Mouse (Mus musculus) left cerebral cortex, adult 8-10 months (tissue): Measurements from ENCODE around the gene Gm21304. TPM values are rescaled to one million over a fixed set of nuclear protein-coding genes. Genes with fewer than 3 reads are reported as not detected.
"Not testable (repeated sequence)": the region's sequence is repeated elsewhere in the genome, so short reads cannot be mapped to it uniquely, and the experiment has no call there.

ENCODE experiments used
- DNase-seq, 2 experiments: peaks; one replicate each; pipeline ENCODE4 v3.0.0; 2022; ENCODE audit warnings: low spot score in 2 of 2
- total RNA-seq, 4 experiments: library from RNA; stranded (reverse); gene quantifications; 2 replicates each; pipeline ENCODE4 v1.2.4; 2022

Gm21304 gene
- total RNA-seq: not detected

DNA sequence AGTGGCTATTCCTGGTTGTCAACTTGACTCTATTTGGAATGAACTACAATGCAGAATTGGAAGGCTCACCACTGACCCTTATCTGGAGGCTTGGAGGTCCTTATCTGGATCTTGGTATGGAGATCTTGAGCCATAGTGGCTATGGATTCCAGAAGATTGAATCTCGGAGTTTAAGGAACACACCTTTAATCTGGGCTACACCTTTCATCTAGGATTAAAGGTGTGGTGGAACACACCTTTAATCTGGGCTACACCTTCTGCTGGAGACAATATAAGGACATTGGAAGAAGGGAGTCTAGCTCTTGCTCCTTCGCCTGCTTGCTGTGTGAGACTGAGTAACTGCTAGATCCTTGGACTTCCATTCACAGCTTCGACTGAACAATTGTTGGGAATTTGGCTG is at the start of gene Gm21304:
Gm21304 (plus strand) TSS at position 301 of the 400 bp plus-strand sequence.
- DNase-seq: not testable (repeated sequence)

DNA sequence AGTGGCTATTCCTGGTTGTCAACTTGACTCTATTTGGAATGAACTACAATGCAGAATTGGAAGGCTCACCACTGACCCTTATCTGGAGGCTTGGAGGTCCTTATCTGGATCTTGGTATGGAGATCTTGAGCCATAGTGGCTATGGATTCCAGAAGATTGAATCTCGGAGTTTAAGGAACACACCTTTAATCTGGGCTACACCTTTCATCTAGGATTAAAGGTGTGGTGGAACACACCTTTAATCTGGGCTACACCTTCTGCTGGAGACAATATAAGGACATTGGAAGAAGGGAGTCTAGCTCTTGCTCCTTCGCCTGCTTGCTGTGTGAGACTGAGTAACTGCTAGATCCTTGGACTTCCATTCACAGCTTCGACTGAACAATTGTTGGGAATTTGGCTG is 25.6 kb upstream of the Gm21304 start, which contains the start of gene Gm21293:
Gm21293 (plus strand) TSS at position 301 of the 400 bp plus-strand sequence.
- DNase-seq: not testable (repeated sequence)

DNA sequence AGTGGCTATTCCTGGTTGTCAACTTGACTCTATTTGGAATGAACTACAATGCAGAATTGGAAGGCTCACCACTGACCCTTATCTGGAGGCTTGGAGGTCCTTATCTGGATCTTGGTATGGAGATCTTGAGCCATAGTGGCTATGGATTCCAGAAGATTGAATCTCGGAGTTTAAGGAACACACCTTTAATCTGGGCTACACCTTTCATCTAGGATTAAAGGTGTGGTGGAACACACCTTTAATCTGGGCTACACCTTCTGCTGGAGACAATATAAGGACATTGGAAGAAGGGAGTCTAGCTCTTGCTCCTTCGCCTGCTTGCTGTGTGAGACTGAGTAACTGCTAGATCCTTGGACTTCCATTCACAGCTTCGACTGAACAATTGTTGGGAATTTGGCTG is 17.1 kb upstream of the Gm21304 start, which contains the start of gene Gm6763:
Gm6763 (plus strand) TSS at position 301 of the 400 bp plus-strand sequence.
- not testable (repeated sequence) for DNase-seq

DNA sequence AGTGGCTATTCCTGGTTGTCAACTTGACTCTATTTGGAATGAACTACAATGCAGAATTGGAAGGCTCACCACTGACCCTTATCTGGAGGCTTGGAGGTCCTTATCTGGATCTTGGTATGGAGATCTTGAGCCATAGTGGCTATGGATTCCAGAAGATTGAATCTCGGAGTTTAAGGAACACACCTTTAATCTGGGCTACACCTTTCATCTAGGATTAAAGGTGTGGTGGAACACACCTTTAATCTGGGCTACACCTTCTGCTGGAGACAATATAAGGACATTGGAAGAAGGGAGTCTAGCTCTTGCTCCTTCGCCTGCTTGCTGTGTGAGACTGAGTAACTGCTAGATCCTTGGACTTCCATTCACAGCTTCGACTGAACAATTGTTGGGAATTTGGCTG is 8.6 kb upstream of the Gm21304 start, which contains the start of gene Gm8764:
Gm8764 (plus strand) TSS at position 301 of the 400 bp plus-strand sequence.
- not testable (repeated sequence) for DNase-seq

DNA sequence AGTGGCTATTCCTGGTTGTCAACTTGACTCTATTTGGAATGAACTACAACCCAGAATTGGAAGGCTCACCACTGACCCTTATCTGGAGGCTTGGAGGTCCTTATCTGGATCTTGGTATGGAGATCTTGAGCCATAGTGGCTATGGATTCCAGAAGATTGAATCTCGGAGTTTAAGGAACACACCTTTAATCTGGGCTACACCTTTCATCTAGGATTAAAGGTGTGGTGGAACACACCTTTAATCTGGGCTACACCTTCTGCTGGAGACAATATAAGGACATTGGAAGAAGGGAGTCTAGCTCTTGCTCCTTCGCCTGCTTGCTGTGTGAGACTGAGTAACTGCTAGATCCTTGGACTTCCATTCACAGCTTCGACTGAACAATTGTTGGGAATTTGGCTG is 8.4 kb downstream of the Gm21304 start, which contains the start of gene Gm21312:
Gm21312 (plus strand) TSS at position 301 of the 400 bp plus-strand sequence.
- DNase-seq: not testable (repeated sequence)

DNA sequence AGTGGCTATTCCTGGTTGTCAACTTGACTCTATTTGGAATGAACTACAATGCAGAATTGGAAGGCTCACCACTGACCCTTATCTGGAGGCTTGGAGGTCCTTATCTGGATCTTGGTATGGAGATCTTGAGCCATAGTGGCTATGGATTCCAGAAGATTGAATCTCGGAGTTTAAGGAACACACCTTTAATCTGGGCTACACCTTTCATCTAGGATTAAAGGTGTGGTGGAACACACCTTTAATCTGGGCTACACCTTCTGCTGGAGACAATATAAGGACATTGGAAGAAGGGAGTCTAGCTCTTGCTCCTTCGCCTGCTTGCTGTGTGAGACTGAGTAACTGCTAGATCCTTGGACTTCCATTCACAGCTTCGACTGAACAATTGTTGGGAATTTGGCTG is 16.9 kb downstream of the Gm21304 start, which contains the start of gene Gm20765:
Gm20765 (plus strand) TSS at position 301 of the 400 bp plus-strand sequence.
- DNase-seq: not testable (repeated sequence)

DNA sequence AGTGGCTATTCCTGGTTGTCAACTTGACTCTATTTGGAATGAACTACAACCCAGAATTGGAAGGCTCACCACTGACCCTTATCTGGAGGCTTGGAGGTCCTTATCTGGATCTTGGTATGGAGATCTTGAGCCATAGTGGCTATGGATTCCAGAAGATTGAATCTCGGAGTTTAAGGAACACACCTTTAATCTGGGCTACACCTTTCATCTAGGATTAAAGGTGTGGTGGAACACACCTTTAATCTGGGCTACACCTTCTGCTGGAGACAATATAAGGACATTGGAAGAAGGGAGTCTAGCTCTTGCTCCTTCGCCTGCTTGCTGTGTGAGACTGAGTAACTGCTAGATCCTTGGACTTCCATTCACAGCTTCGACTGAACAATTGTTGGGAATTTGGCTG is 25.4 kb downstream of the Gm21304 start, which contains the start of gene Gm4340:
Gm4340 (plus strand) TSS at position 301 of the 400 bp plus-strand sequence.
- DNase-seq: not testable (repeated sequence)

DNA sequence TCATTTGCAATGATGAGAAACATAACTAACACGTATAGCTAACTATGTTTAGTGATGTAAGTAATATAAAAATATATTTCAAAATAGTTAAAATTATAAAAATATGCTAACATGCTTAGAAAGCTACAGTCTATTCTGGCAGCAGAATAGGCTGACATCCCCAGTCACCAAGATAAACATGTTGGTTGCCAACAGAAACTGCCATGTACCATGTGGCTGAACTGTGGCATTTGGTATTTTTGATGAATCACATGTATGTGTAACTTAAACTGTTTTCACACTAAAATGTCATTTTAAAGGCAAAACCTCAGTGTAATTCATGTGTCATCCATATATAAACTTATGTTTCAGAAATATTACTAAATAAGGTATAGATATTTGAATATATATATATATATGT is 41.3 kb downstream of the Gm21304 start:
- no peak for DNase-seq

DNA sequence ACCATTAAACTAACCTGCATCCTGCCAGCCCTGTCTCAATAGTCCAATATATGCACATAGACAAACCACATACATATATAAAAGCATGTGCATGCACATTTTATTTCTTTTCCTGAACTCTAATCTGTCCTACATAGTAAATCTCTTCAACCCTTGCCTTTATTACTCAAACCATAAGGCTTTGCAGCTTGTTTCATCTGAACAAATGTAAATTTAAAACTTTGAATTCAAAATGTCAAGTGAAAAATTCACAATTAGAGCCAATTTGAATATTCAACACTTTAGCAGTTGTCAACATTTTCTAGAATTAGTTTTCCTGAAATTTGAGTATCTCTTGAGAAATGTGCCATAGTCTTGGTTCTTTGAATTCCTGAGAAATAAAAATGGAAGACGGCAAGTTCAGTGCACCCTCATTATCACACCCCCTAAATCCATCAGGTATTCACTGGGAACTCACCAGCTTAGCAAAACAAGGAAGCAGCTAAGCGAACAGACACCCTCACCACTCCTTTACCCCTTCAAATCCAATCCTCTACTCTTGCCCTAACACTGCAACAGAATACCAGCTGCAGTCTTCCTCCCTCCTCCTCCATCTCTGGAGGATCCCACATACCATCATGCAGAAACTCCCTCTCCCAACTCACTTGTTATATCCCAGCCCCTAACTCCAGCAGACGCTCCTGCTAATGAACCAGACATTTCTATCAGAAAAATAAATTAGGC is 42.1 kb downstream of the Gm21304 start:
- no peak for DNase-seq

DNA sequence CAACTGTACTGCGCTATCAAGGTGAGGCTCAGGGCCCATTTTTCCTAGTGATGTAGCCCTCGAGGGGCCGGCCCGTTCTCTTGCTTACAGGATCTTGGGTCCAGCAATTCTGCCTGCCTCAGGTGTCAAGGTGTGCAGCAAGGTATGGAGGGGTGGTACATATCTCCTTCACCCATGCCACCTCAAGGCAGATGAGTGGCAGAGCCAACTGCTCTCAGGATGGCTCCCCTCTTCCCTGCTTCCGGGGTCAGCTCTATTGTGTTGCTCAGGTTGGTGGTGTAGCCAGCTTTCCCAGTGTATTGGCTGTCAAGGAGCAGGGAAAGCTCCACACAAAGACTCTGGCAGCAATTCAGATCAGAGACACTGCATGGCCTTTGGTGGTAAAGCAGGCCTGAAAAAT is 46.2 kb downstream of the Gm21304 start:
- DNase-seq: no peak

Other genes with a start within 250 kb of the Gm21304 start
- not detected for gene Gm21293, start 25.5 kb upstream of the Gm21304 start, total RNA-seq
- not detected for gene Gm6763, start 17.0 kb upstream of the Gm21304 start, total RNA-seq
- gene Gm8764, start 8.5 kb upstream of the Gm21304 start, total RNA-seq: not detected
- gene Gm21312, start 8.5 kb downstream of the Gm21304 start, total RNA-seq: not detected
- not detected for gene Gm20765, start 17.0 kb downstream of the Gm21304 start, total RNA-seq
- not detected for gene Gm4340, start 25.5 kb downstream of the Gm21304 start, total RNA-seq